Mouse (Mus musculus): ENCODE results near the gene Ntf3.

Ntf3 gene

GRCm38 (mm10) chr6:126106051-126106797, 60.5 kb downstream of the Ntf3 start:
- peak; percentile 52 to 58 for DNase-seq

DNA sequence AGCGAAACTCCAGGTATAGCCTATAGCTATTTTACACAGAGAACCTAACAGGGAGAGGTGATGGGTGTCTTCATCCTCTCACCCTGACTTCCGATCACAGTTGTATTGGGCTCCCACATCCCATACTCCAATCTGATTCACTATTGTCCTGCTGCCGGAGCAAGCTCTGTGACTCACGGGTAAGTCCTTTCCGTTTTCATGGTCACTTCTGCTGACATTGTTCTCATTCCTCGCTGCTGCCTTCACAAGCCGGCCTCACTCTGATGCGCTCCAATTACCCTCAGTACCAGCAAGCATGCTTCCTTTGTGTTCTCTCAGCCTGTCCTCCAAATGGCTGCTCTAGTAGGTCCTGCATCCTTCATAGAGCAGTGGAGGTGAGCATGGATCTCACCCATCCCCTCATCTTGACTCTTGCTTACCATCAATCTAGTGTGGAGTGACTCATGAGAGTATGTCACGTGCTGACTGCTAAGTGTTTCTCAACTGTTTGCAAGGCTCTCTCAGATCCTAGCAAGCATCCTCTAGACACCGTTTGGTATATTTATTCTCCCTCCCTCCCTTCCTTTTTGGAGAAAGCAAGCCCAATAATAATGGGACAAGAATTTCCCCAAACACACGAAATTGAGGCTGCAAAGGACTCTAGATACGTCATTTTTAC, 61.5 kb downstream of the Ntf3 start:
- no peak for DNase-seq

DNA sequence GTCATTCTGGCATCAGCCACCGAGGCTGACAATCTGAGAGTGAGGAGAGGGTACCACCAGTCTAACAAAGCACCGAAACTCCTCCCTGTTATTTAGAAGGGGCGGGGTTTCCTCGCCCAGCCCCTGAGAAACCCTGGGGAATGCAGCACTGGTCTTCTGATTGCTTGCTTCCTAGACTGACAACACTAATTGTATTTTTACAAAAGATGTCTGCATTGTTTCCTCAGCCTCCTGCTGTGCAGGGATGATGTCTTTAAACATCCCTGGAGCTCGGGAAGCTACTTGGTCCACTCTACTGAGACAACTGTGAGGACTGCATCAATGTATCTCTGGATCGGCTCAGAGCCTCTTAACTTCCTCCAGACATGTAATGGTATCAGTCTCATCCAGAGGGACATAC, 64.1 kb downstream of the Ntf3 start:
- no peak for DNase-seq

DNA sequence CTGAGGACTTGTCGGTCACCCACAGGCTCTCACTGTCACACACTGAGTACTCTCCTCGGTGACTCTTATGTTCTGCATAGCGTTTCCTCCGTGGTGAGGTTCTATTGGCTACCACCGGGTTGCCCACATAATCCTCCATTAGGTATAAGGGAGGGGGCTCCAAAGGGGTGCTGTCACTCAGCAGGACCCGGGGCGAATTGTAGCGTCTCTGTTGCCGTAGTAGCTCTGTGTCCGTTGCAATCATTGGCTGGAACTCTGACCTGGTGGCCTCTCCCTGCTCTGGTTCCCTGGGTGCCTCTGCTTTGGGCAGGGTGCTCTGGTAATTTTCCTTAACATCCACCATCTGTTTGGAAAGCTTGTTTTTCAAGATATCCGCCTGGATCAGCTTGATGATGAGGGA, 64.7 kb downstream of the Ntf3 start:
- DNase-seq, result no peak

- DNase-seq, result no peak
Observed at GRCm38 (mm10) chr6:126100579-126100978, 66.1 kb downstream of the Ntf3 start.

GRCm38 (mm10) chr6:126097471-126097870, 69.2 kb downstream of the Ntf3 start:
- peak in 1 of 2 experiments; percentile 24 for DNase-seq

DNA sequence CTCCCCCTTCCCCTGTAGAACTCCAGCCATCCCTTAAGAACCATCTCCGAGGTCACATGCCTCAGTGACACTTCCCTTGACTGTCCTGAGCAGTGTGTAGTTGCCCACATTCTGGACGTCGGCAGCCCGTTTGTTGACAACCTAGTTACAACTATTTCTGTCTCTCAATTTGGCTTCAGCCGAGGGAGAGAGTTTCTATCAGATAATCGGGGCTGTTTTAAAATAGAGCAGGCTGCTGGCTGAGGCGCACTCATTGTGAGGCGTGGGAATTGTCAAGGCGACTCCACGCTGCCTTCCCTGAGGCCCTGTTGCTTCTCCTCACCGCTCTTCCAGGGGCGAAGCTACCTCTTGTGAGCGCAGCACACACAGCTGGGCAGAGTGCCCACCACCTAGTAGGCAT, 70.6 kb downstream of the Ntf3 start:
- no peak for DNase-seq

GRCm38 (mm10) chr6:126095041-126095440, 71.7 kb downstream of the Ntf3 start:
- no peak for DNase-seq

GRCm38 (mm10) chr6:126092026-126092425, 74.7 kb downstream of the Ntf3 start:
- no peak for DNase-seq

GRCm38 (mm10) chr6:126090063-126090462, 76.6 kb downstream of the Ntf3 start:
- no peak for DNase-seq

- no peak for DNase-seq
Observed at GRCm38 (mm10) chr6:126088489-126089265, 78.0 kb downstream of the Ntf3 start.

DNA sequence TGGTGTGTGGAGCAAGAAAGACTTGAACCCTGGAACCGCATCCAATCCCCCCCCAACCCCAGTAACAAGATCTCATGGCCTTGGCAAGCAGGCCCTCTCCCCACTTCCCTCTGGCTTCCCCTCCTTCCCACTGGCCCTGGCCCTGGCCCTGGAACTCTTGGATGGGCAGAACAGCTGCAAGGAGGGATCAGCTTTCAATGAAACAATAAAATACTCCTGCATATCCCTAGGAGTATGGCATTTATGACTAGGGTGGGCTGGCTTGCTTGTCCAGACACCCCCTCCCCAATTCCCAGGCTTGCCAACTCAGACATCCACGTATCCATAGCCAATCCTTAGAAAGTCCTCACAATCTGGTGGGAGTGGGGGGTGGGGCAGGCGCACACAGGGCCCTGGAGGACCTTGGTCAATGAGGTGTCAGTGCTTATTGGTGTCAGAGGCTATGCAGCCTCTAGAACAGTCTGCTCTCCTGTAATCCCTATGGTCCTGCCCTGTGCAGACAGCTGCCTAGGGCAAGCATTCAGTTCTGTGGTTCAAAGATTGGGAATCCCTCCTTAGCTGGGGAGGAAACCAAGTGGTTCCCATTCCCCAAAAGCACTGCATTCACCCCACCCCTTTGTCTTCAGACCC, 80.3 kb downstream of the Ntf3 start:
- DNase-seq, result no peak

DNA sequence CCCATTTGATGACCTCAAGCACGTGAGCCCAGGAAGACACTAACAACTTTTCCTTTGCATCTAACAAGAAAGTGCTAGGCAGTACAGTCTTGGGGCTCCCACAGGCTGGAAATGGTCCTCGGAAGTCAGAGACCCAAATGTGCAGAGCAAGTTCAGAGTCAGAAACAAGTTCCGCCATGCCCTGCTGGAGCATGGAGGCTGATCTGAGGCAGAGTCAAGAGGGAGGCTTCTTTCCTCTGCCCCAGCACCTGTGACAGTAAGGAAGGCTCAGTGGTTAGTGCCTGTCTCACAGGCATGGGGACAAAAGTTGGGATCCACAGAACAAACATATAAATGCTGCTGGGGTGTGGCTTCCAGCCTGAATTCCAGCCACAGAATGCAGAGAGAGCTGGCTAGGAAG, 86.2 kb downstream of the Ntf3 start:
- no peak for DNase-seq

DNA sequence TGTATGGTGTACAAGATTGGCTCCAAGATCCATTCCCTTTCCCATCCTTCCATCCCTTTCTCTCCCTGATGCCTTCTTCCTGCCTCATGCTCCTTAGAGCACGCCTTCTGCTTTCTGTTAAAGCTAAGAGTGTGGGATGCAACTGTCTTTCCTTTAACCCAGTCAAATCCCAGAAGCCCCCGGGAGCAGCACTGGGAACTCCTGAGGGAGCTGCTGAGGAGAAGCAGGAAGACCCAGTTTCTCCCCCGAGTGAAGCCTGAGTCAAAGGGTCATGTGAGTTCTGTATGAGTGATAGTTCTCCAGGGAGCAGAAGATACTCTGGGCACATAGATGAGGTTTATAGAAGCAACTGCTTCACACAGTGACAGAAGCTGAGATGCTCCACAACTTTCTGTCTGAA, 109.0 kb downstream of the Ntf3 start:
- DNase-seq, result no peak

DNA sequence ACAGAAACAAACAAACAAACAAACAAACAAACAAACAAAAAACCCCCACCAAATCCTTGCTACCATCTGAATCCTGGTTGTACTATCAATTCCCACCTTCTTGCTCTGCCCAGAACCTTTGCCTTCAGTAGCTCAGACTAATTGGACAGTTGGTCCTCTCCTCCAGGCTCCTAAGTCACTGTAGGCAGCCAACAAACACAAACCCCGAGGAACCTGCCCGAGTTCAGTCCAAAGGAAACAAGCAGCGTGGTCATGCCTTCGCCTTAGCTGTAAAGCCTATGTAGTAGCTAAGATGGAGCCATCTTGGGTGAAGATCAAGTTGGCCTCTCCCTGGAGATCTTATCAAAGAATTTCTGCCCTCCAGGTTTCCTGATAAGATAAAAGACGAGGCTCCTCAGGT, 113.6 kb downstream of the Ntf3 start:
- DNase-seq, result no peak
